Mouse (Mus musculus): Measurements from ENCODE around the gene Bcar3. TPM values are rescaled to one million over a fixed set of nuclear protein-coding genes. Genes with fewer than 3 reads are reported as not detected.

The Bcar3 gene
- total and polyA plus RNA-seq, 3 experiments, result 47.4 to 61.2 (median 52.0) TPM

GRCm38 (mm10) chr3:122430780-122431497 is 137.0 kb downstream of the Bcar3 start:
- dilution Hi-C loops (cut with MboI; ENCODE audit: extremely low pct_ligation_motif_present, extremely low pct_unique_long_range_greater_than_20kb, low sequenced_read_pairs) (no loop called here), in situ Hi-C loops (cut with MboI; ENCODE audit: low pct_ligation_motif_present, low pct_unique_long_range_greater_than_20kb, low sequenced_read_pairs) (no loop called here)
- peaks cover 47 to 96% of the 10 kb centered on the region in 2 experiments for H3K36me3 ChIP-seq (replicated peaks in 1 of 2; ENCODE audit: control insufficient read depth in 1 of 2, insufficient read depth in 1 of 2, low read length in 1 of 2)
- no peak overlapping the region for H3K4me3 ChIP-seq (replicated peaks in 1 of 3; ENCODE audit: low read depth in 2 of 3, low read length in 2 of 3, poor library complexity in 1 of 3)
- peaks cover 58% of the 10 kb centered on the region for H3K79me2 ChIP-seq (replicated peaks; ENCODE audit: control insufficient read depth, extremely low read depth, insufficient read depth, poor library complexity, severe bottlenecking)
- H3K4me2 ChIP-seq (ENCODE audit: insufficient read depth, low read depth, poor library complexity, severe bottlenecking), result no peak overlapping the region
- DNase-seq (ENCODE audit: extremely low read depth), result no peak
- H3K27me3 ChIP-seq (replicated peaks), result no peaks in the 10 kb centered on the region
- no peak overlapping the region for H3K27ac ChIP-seq (ENCODE audit: insufficient read depth, low read depth)
- peaks cover 3 to 52% of the 10 kb centered on the region in 2 experiments; a peak in 3 of 4 replicates for H3K4me1 ChIP-seq (ENCODE audit: control insufficient read depth in 1 of 2, insufficient read depth in 2 of 2)
- H3K9ac ChIP-seq (ENCODE audit: insufficient read depth, low read depth), result no peak overlapping the region
- TF ChIP-seq PAX5 (IDR thresholded peaks at IDR 0.05; ENCODE audit: low read length), result no peak
- no peak for TF ChIP-seq TBP (conservative IDR thresholded peaks at IDR 0.05; ENCODE audit: low read depth, low read length)
- no peak for TF ChIP-seq CHD1 (IDR thresholded peaks at IDR 0.05; ENCODE audit: low read depth, low read length)
- no peak for TF ChIP-seq GABPA (IDR thresholded peaks at IDR 0.05; ENCODE audit: insufficient replicate concordance, low read depth, low read length)
- no peak for TF ChIP-seq BHLHE40 (IDR thresholded peaks at IDR 0.05; ENCODE audit: low read depth, low read length)
- no peak for TF ChIP-seq MAFK (IDR thresholded peaks at IDR 0.05; ENCODE audit: insufficient replicate concordance, low read length)
- no peak for TF ChIP-seq MAX (IDR thresholded peaks at IDR 0.05; ENCODE audit: low read length)
- TF ChIP-seq MAZ (IDR thresholded peaks at IDR 0.05; ENCODE audit: low read depth, low read length), result no peak
- no peak for TF ChIP-seq ZC3H11A (IDR thresholded peaks at IDR 0.05; ENCODE audit: low read depth, low read length)
- TF ChIP-seq CTCF (conservative IDR thresholded peaks at IDR 0.05 in 1 of 2, IDR thresholded peaks at IDR 0.05 in 1 of 2; ENCODE audit: low read depth in 2 of 2, low read length in 2 of 2), result no peak
- TF ChIP-seq ZNF384 (IDR thresholded peaks at IDR 0.05; ENCODE audit: low read depth, low read length), result no peak
- no peak for TF ChIP-seq POLR2A (IDR thresholded peaks at IDR 0.05; ENCODE audit: low read depth, low read length)
- TF ChIP-seq MEF2A (IDR thresholded peaks at IDR 0.05; ENCODE audit: borderline replicate concordance, low read depth, low read length), result no peak
- no peak for TF ChIP-seq NELFE (IDR thresholded peaks at IDR 0.05; ENCODE audit: low read depth, low read length)
- no peak for TF ChIP-seq MXI1 (IDR thresholded peaks at IDR 0.05; ENCODE audit: low read depth, low read length)
- TF ChIP-seq ZMIZ1 (IDR thresholded peaks at IDR 0.05; ENCODE audit: low read depth, low read length), result no peak
- TF ChIP-seq JUND (conservative IDR thresholded peaks at IDR 0.05; ENCODE audit: low read depth, low read length), result no peak
- TF ChIP-seq RAD21 (IDR thresholded peaks at IDR 0.05; ENCODE audit: low read depth, low read length), result no peak
- H3K9me3 ChIP-seq (replicated peaks; ENCODE audit: low read length), result no peaks in the 10 kb centered on the region

GRCm38 (mm10) chr3:122432811-122433406 is 139.0 kb downstream of the Bcar3 start:
- in situ Hi-C loops (cut with MboI; ENCODE audit: low pct_ligation_motif_present, low pct_unique_long_range_greater_than_20kb, low sequenced_read_pairs), result no loop called here
- DNase-seq (ENCODE audit: extremely low read depth), result no peak
- peaks cover 38 to 92% of the 10 kb centered on the region in 2 experiments for H3K36me3 ChIP-seq (replicated peaks in 1 of 2; ENCODE audit: control insufficient read depth in 1 of 2, insufficient read depth in 1 of 2, low read length in 1 of 2)
- H3K27ac ChIP-seq (ENCODE audit: insufficient read depth, low read depth), result no peak overlapping the region
- H3K4me2 ChIP-seq (ENCODE audit: insufficient read depth, low read depth, poor library complexity, severe bottlenecking), result no peak overlapping the region
- no peak overlapping the region for H3K9ac ChIP-seq (ENCODE audit: insufficient read depth, low read depth)
- H3K4me1 ChIP-seq (ENCODE audit: control insufficient read depth in 1 of 2, insufficient read depth in 2 of 2), result peaks cover 3 to 63% of the 10 kb centered on the region in 2 experiments; a peak in 3 of 4 replicates
- H3K9me3 ChIP-seq (replicated peaks; ENCODE audit: low read length), result no peaks in the 10 kb centered on the region
- dilution Hi-C loops (cut with MboI; ENCODE audit: extremely low pct_ligation_motif_present, extremely low pct_unique_long_range_greater_than_20kb, low sequenced_read_pairs), result no loop called here
- no peak overlapping the region for H3K4me3 ChIP-seq (replicated peaks in 1 of 3; ENCODE audit: low read depth in 2 of 3, low read length in 2 of 3, poor library complexity in 1 of 3)
- peaks cover 48% of the 10 kb centered on the region for H3K79me2 ChIP-seq (replicated peaks; ENCODE audit: control insufficient read depth, extremely low read depth, insufficient read depth, poor library complexity, severe bottlenecking)
- no peak for TF ChIP-seq CHD1 (IDR thresholded peaks at IDR 0.05; ENCODE audit: low read depth, low read length)
- TF ChIP-seq HCFC1 (IDR thresholded peaks at IDR 0.05; ENCODE audit: low read depth, low read length), result no peak
- TF ChIP-seq CHD2 (IDR thresholded peaks at IDR 0.05; ENCODE audit: low read length), result no peak
- no peak for TF ChIP-seq ZMIZ1 (IDR thresholded peaks at IDR 0.05; ENCODE audit: low read depth, low read length)
- TF ChIP-seq MEF2A (IDR thresholded peaks at IDR 0.05; ENCODE audit: borderline replicate concordance, low read depth, low read length), result no peak
- TF ChIP-seq ZNF384 (IDR thresholded peaks at IDR 0.05; ENCODE audit: low read depth, low read length), result no peak
- TF ChIP-seq SIN3A (IDR thresholded peaks at IDR 0.05; ENCODE audit: low read length), result no peak
- no peak for TF ChIP-seq POLR2A (IDR thresholded peaks at IDR 0.05; ENCODE audit: low read depth, low read length)
- TF ChIP-seq NRF1 (IDR thresholded peaks at IDR 0.05; ENCODE audit: low read depth, low read length), result no peak
- TF ChIP-seq MAX (IDR thresholded peaks at IDR 0.05; ENCODE audit: low read length), result no peak
- TF ChIP-seq RAD21 (IDR thresholded peaks at IDR 0.05; ENCODE audit: low read depth, low read length), result no peak
- TF ChIP-seq SMC3 (IDR thresholded peaks at IDR 0.05; ENCODE audit: low read depth, low read length), result no peak
- no peak for TF ChIP-seq GABPA (IDR thresholded peaks at IDR 0.05; ENCODE audit: insufficient replicate concordance, low read depth, low read length)
- no peak for TF ChIP-seq USF2 (conservative IDR thresholded peaks at IDR 0.05; ENCODE audit: low read depth, low read length)
- no peak for TF ChIP-seq BHLHE40 (IDR thresholded peaks at IDR 0.05; ENCODE audit: low read depth, low read length)
- H3K27me3 ChIP-seq (replicated peaks), result no peaks in the 10 kb centered on the region
